Mouse (Mus musculus): ENCODE results near the gene Aldoc. TPM values are rescaled to one million over a fixed set of nuclear protein-coding genes. Genes with fewer than 3 reads are reported as not detected.

Aldoc gene
- polyA plus RNA-seq, 1 experiment from 2014 or later = 4.3 TPM

DNA sequence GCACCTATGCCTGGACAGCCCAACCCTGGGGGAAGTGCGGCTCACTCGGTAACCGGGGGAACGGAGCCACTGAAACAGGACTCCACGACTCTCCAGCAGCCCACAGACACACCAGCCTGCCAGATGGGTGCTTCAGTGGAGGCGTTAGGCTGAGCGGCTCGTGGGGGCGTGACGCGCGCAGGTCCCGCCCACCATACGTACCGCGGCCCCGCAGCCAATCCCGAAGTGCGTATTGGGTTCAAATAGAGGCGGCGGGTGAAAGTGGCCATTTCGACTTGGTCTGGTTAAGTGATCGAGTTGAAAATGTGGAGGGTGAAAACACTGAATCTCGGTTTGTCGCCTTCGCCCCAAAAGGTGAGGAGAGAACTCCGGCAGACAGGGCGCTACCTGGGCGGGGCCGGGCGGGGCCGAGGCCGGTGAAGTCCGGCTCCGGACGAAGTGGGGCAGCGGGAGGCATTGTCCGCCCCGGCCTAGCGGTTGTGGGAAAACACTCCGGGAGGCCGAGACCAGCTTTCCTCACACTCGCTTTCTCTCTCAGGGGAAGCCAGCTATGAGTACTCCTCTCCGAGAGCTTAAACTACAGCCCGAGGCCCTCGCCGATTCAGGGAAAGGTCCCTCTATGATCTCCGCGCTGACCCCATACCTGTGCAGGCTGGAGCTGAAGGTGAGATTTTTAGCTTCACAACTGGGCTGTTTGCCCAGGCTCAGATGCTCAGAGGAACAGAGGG is 21.2 kb upstream of the Aldoc start, which contains the start of gene Spag5:
TSS of gene Spag5 (plus strand) at position 173 of the 728 bp plus-strand sequence.
- under 1% methylated on average over 49 of the region's 49 CpGs for WGBS
- peak within 1 kb of the TSS; percentile 86 for H3K4me3 ChIP-seq (ENCODE audit: low read length)
- peaks cover 4% of the 10 kb centered on the region; the same call in 1 of the 2 replicates for H3K4me1 ChIP-seq (ENCODE audit: control insufficient read depth, insufficient read depth, low read length)
- H3K36me3 ChIP-seq (ENCODE audit: control insufficient read depth, insufficient read depth, low read length) = peaks cover 32% of the 10 kb centered on the region
- H3K27ac ChIP-seq (ENCODE audit: low read depth, low read length) = peak within 1 kb of the TSS; percentile 69; the same call in 1 of the 2 replicates
- no peaks in the 10 kb centered on the region for H3K9me3 ChIP-seq (ENCODE audit: control insufficient read depth, low read length)
- ATAC-seq (ENCODE audit: low FRiP score, low TSS enrichment) = peak; percentile 99
- no peaks in the 10 kb centered on the region for H3K27me3 ChIP-seq (ENCODE audit: control insufficient read depth, insufficient read depth, low read length)
- peak within 1 kb of the TSS; percentile 56 for H3K4me2 ChIP-seq (replicated peaks; ENCODE audit: low read depth, low read length)
- H3K9ac ChIP-seq (ENCODE audit: low read depth, low read length) = peak within 1 kb of the TSS; percentile 71

GRCm38 (mm10) chr11:78305272-78305671 is 17.5 kb upstream of the Aldoc start:
- Histone ChIP-seq H3K27me3 (ENCODE audit: control insufficient read depth, insufficient read depth, low read length) (no peaks in the 10 kb centered on the region), H3K36me3 (ENCODE audit: control insufficient read depth, insufficient read depth, low read length) (peaks cover 59% of the 10 kb centered on the region), H3K4me3 (ENCODE audit: low read length) (no peak overlapping the region), H3K9me3 (ENCODE audit: control insufficient read depth, low read length) (no peaks in the 10 kb centered on the region), H3K9ac (ENCODE audit: low read depth, low read length) (no peak overlapping the region), H3K27ac (ENCODE audit: low read depth, low read length) (no peak overlapping the region), H3K4me2 (replicated peaks; ENCODE audit: low read depth, low read length) (no peak overlapping the region), H3K4me1 (ENCODE audit: control insufficient read depth, insufficient read depth, low read length) (peaks cover 4% of the 10 kb centered on the region; the same call in 1 of the 2 replicates)
- 88% methylated on average over 4 of the region's 4 CpGs for WGBS
- ATAC-seq (ENCODE audit: low FRiP score, low TSS enrichment) = no peak

GRCm38 (mm10) chr11:78310861-78311511 is 11.8 kb upstream of the Aldoc start:
- no peak for ATAC-seq (ENCODE audit: low FRiP score, low TSS enrichment)
- 76% methylated on average over 8 of the region's 8 CpGs for WGBS
- Histone ChIP-seq H3K4me2 (replicated peaks; ENCODE audit: low read depth, low read length) (no peak overlapping the region), H3K4me1 (ENCODE audit: control insufficient read depth, insufficient read depth, low read length) (no peaks in the 10 kb centered on the region), H3K36me3 (ENCODE audit: control insufficient read depth, insufficient read depth, low read length) (peaks cover 79% of the 10 kb centered on the region), H3K9ac (ENCODE audit: low read depth, low read length) (no peak overlapping the region), H3K27ac (ENCODE audit: low read depth, low read length) (no peak overlapping the region), H3K9me3 (ENCODE audit: control insufficient read depth, low read length) (no peaks in the 10 kb centered on the region), H3K27me3 (ENCODE audit: control insufficient read depth, insufficient read depth, low read length) (no peaks in the 10 kb centered on the region), H3K4me3 (ENCODE audit: low read length) (no peak overlapping the region)

DNA sequence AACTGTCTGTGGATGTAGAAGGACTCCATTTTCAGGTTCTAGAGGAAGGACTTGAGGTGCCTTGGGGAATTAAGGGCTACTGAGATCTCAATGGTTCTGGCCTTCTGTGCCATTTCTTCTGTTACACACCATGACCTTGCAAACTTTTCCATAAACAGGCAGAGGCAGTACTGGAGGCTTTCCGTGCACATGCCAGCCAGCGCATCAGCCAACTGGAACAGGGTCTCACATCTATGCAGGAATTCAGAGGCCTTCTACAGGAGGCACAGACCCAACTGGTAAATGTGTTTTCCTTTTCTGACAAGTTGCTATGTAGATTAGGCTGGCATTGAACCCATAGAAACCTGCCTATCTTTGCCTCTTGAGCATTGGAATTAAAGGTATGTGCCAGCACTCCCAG is 9.1 kb upstream of the Aldoc start:
- ATAC-seq (ENCODE audit: low FRiP score, low TSS enrichment) = no peak
- no peaks in the 10 kb centered on the region for H3K4me1 ChIP-seq (ENCODE audit: control insufficient read depth, insufficient read depth, low read length)
- H3K9ac ChIP-seq (ENCODE audit: low read depth, low read length) = no peak overlapping the region
- no peak overlapping the region for H3K27ac ChIP-seq (ENCODE audit: low read depth, low read length)
- peaks cover 85% of the 10 kb centered on the region for H3K36me3 ChIP-seq (ENCODE audit: control insufficient read depth, insufficient read depth, low read length)
- H3K4me2 ChIP-seq (replicated peaks; ENCODE audit: low read depth, low read length) = no peak overlapping the region
- no peak overlapping the region for H3K4me3 ChIP-seq (ENCODE audit: low read length)
- WGBS = 98% methylated on average over 2 of the region's 2 CpGs
- H3K27me3 ChIP-seq (ENCODE audit: control insufficient read depth, insufficient read depth, low read length) = no peaks in the 10 kb centered on the region
- H3K9me3 ChIP-seq (ENCODE audit: control insufficient read depth, low read length) = no peaks in the 10 kb centered on the region

DNA sequence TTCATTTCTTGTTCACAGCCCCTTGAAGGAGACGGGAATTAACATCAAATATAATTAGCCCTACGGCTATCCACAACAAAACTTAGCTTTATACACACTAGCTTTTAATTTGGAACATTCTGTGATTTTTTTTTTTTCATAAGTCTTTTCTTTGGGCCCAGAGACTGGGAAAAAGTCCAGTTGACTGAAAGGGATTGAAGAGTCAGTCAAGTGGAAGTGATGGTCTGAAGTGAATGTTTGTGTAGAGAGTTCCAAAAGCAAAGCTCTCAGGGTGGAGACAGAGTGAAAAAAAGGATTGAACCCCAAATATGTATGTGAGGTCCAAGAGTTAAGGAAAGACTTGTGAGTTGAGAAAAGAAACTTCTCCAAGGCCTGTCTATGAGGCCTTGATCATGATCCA is 4.4 kb upstream of the Aldoc start:
- Histone ChIP-seq H3K4me1 (ENCODE audit: control insufficient read depth, insufficient read depth, low read length) (0 out of 2 replicates have a peak, but pooled peaks cover 4% of the 10 kb centered on the region), H3K36me3 (ENCODE audit: control insufficient read depth, insufficient read depth, low read length) (peaks cover 82% of the 10 kb centered on the region), H3K27ac (ENCODE audit: low read depth, low read length) (no peak overlapping the region), H3K9me3 (ENCODE audit: control insufficient read depth, low read length) (no peaks in the 10 kb centered on the region), H3K4me3 (ENCODE audit: low read length) (no peak overlapping the region), H3K9ac (ENCODE audit: low read depth, low read length) (no peak overlapping the region), H3K27me3 (ENCODE audit: control insufficient read depth, insufficient read depth, low read length) (no peaks in the 10 kb centered on the region), H3K4me2 (replicated peaks; ENCODE audit: low read depth, low read length) (no peak overlapping the region)
- 91% methylated on average over 2 of the region's 2 CpGs for WGBS
- no peak for ATAC-seq (ENCODE audit: low FRiP score, low TSS enrichment)

DNA sequence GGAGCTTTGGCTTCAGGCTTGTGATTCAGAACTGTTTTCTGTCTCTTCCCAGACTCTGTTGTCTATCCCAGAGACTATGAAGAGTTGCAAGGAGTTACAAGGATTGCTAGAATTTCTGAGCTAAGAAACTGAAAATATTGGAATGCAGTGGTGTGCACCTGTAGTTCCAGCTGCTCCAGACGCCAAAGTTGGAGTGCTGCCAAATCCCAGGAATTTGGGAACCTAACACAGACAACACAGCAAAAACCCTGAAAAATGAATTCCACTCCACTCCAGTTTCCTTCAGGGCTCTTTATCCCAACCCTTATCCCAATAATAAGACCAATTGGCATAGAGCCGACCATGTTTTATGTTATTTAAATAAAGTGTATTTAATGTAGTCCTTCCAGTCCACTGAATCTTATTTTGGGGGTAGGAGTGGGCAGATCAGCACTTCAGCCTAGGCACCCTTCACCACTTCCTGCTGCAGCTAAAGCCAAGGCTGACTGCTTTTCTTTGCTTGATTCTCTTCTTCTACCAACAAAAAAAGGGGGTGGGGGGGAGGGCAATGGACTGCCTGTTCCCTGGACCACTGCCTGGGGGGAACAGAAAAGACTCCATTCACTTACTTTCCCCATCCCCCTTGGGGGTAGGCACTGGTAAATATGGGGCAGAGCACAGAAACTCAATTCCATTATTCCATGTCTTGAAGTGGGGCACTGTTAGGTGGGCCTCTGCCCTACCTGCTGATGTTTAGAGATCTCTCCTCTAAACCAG is 514 bp upstream of the Aldoc start:
- Histone ChIP-seq H3K9me3 (ENCODE audit: control insufficient read depth, low read length) (no peaks in the 10 kb centered on the region), H3K27ac (ENCODE audit: low read depth, low read length) (no peak overlapping the region; the same call in 1 of the 2 replicates), H3K4me1 (ENCODE audit: control insufficient read depth, insufficient read depth, low read length) (0 out of 2 replicates have a peak, but pooled peaks cover 4% of the 10 kb centered on the region), H3K9ac (ENCODE audit: low read depth, low read length) (no peak overlapping the region), H3K4me3 (ENCODE audit: low read length) (no peak overlapping the region), H3K36me3 (ENCODE audit: control insufficient read depth, insufficient read depth, low read length) (peaks cover 46% of the 10 kb centered on the region), H3K27me3 (ENCODE audit: control insufficient read depth, insufficient read depth, low read length) (no peaks in the 10 kb centered on the region), H3K4me2 (replicated peaks; ENCODE audit: low read depth, low read length) (peak overlapping the region; percentile 34; the same call in 1 of the 2 replicates)
- WGBS = 68% methylated on average over 2 of the region's 2 CpGs
- no peak; the same call in 1 of the 2 replicates for ATAC-seq (ENCODE audit: low FRiP score, low TSS enrichment)

DNA sequence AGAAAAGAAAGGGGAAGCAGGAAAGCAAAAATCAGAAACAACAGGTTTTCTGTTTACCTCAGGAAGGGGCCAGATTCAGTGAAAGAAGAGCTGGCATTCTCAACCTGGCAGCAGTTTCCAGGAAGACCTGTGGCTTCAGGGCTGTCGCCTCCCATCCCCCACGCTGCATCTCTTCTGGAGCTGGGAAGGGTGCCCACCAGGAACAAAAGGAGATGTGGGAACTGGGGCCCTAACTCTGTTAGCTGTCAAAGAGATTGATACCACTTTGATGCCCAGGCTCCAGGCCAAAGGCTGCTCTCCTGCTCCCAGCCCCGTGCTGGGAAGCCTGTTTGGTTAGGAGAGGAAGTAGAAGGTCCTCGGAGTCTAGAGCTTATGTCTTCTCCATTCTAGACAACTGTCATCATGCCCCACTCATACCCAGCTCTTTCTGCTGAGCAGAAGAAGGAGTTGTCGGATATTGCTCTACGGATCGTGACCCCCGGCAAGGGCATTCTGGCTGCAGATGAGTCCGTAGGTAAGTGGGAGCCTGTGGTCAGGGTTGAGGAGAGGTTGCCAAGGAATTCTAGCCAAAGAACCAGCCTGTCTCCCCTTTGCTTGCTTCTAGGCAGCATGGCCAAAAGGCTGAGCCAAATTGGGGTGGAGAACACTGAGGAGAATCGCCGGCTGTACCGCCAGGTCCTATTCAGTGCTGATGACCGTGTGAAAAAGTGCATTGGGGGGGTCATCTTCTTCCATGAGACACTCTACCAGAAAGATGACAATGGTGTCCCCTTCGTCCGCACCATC is 1.4 kb downstream of the Aldoc start:
- no peak overlapping the region for H3K4me3 ChIP-seq (ENCODE audit: low read length)
- H3K27ac ChIP-seq (ENCODE audit: low read depth, low read length) = no peak overlapping the region
- peaks cover 10% of the 10 kb centered on the region; the same call in 1 of the 2 replicates for H3K4me1 ChIP-seq (ENCODE audit: control insufficient read depth, insufficient read depth, low read length)
- WGBS = 87% methylated on average over 15 of the region's 15 CpGs
- H3K4me2 ChIP-seq (replicated peaks; ENCODE audit: low read depth, low read length) = no peak overlapping the region
- peaks cover 27% of the 10 kb centered on the region for H3K36me3 ChIP-seq (ENCODE audit: control insufficient read depth, insufficient read depth, low read length)
- H3K27me3 ChIP-seq (ENCODE audit: control insufficient read depth, insufficient read depth, low read length) = no peaks in the 10 kb centered on the region
- no peak for ATAC-seq (ENCODE audit: low FRiP score, low TSS enrichment)
- H3K9ac ChIP-seq (ENCODE audit: low read depth, low read length) = no peak overlapping the region
- H3K9me3 ChIP-seq (ENCODE audit: control insufficient read depth, low read length) = no peaks in the 10 kb centered on the region

DNA sequence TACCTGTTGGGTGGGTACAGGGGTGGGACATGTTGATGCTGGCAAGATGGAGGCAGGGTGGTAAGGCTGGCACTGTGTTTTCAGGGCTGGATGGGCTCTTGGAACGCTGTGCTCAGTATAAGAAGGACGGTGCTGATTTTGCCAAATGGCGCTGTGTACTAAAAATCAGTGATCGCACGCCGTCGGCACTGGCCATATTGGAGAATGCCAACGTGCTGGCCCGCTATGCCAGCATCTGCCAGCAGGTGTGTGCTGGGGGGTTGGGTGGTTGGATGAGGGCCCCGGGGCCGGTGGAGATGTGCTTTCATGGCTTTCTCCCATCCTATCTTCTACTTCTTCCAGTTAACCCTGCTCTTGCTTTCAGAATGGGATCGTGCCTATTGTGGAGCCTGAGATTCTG is 2.2 kb downstream of the Aldoc start:
- no peak overlapping the region for H3K4me2 ChIP-seq (replicated peaks; ENCODE audit: low read depth, low read length)
- 94% methylated on average over 12 of the region's 12 CpGs for WGBS
- H3K9me3 ChIP-seq (ENCODE audit: control insufficient read depth, low read length) = no peaks in the 10 kb centered on the region
- no peak overlapping the region for H3K27ac ChIP-seq (ENCODE audit: low read depth, low read length)
- no peak overlapping the region for H3K4me3 ChIP-seq (ENCODE audit: low read length)
- peaks cover 21% of the 10 kb centered on the region for H3K36me3 ChIP-seq (ENCODE audit: control insufficient read depth, insufficient read depth, low read length)
- H3K27me3 ChIP-seq (ENCODE audit: control insufficient read depth, insufficient read depth, low read length) = no peaks in the 10 kb centered on the region
- H3K9ac ChIP-seq (ENCODE audit: low read depth, low read length) = no peak overlapping the region
- H3K4me1 ChIP-seq (ENCODE audit: control insufficient read depth, insufficient read depth, low read length) = peaks cover 12% of the 10 kb centered on the region; the same call in 1 of the 2 replicates
- no peak for ATAC-seq (ENCODE audit: low FRiP score, low TSS enrichment)
